Mouse (Mus musculus) forebrain, embryonic 11.5 days (tissue): ENCODE data around the gene Wdr75. TPM values are rescaled to one million over a fixed set of nuclear protein-coding genes. Genes with fewer than 3 reads are reported as not detected.

Source experiments
- ATAC-seq: fragments of 200-750 bp; cut with Nextera tagmentation; replicated peaks from 2 replicates; pipeline ENCODE4 v1.8.0; 2017; ENCODE audit warnings: moderate TSS enrichment; ENCODE audit not compliant: low FRiP score
- DNase-seq: peaks from one replicate; pipeline ENCODE4 v3.0.0-alpha.2; 2017; ENCODE audit warnings: low spot score
- H3K27ac ChIP-seq: fragments of 300-500 bp; sonication (generic); 2 replicates; pipeline ENCODE4 v1.5.1; 2014; ENCODE audit warnings: low read depth, low read length
- H3K27me3 ChIP-seq: fragments of 300-500 bp; sonication (generic); 2 replicates; pipeline ENCODE4 v1.6.1; 2014; ENCODE audit warnings: mild to moderate bottlenecking, low read length, mixed read lengths; ENCODE audit not compliant: control insufficient read depth, insufficient read depth
- H3K36me3 ChIP-seq: fragments of 300-500 bp; sonication (generic); 2 replicates; pipeline ENCODE4 v1.6.1; 2014; ENCODE audit warnings: mild to moderate bottlenecking, low read length, moderate library complexity, mixed read lengths; ENCODE audit not compliant: control insufficient read depth, insufficient read depth
- H3K4me1 ChIP-seq: fragments of 300-500 bp; sonication (generic); replicated peaks from 2 replicates; pipeline ENCODE4 v1.6.1; 2014; ENCODE audit warnings: low read length, mixed read lengths; ENCODE audit not compliant: control insufficient read depth, insufficient read depth
- H3K4me2 ChIP-seq: fragments of 300-500 bp; sonication (generic); 2 replicates; pipeline ENCODE4 v1.6.1; 2014; ENCODE audit warnings: low read depth, mild to moderate bottlenecking, low read length, moderate library complexity, mixed read lengths; ENCODE audit not compliant: severe bottlenecking
- H3K4me3 ChIP-seq: fragments of 300-500 bp; sonication (generic); 2 replicates; pipeline ENCODE4 v1.5.1; 2014; ENCODE audit warnings: low read depth, low read length
- H3K9ac ChIP-seq: fragments of 300-500 bp; sonication (generic); 2 replicates; pipeline ENCODE4 v1.6.1; 2014; ENCODE audit warnings: low read length
- H3K9me3 ChIP-seq: fragments of 300-500 bp; sonication (generic); 2 replicates; pipeline ENCODE4 v1.6.1; 2016; ENCODE audit warnings: low read length, mixed read lengths; ENCODE audit not compliant: control insufficient read depth
- WGBS: fragments of 180-500 bp; shearing (Covaris S2); extraction: QIAGEN DNeasy Blood & Tissue Kit; methylation state at CpG from one replicate; pipeline ENCODE4 v1.1.7; 2014; 5-methylcytosine and 5-hydroxymethylcytosine counted together
- polyA plus RNA-seq: library from polyadenylated mRNA; unstranded; fragments of >200 nt; fragmentation: Nextera tagmentation; extraction: Ambion mirVana; gene quantifications from 2 replicates; pipeline ENCODE4 v1.2.1, GENCODE M21; 2014

Wdr75 gene
- polyA plus RNA-seq, 1 experiment from 2014 or later: 82.3 TPM

- H3K4me1 ChIP-seq: no peaks in the 10 kb centered on the region
- H3K27me3 ChIP-seq: no peaks in the 10 kb centered on the region
- H3K36me3 ChIP-seq: no peaks in the 10 kb centered on the region
- no peak overlapping the region for H3K4me2 ChIP-seq
- H3K4me3 ChIP-seq: no peak overlapping the region
- no peak for ATAC-seq
- no peak overlapping the region for H3K27ac ChIP-seq
- H3K9me3 ChIP-seq: no peaks in the 10 kb centered on the region
- no peak overlapping the region for H3K9ac ChIP-seq
- no peak for DNase-seq
- WGBS: 65% methylated on average over 5 of the region's 5 CpGs
These were observed 27.4 kb upstream of the Wdr75 start for GRCm38 (mm10) chr1:45767533-45767932.

- ATAC-seq (no peak), DNase-seq (no peak)
- Histone ChIP-seq H3K4me1 (no peaks in the 10 kb centered on the region), H3K27ac (no peak overlapping the region), H3K36me3 (no peaks in the 10 kb centered on the region), H3K9me3 (no peaks in the 10 kb centered on the region), H3K27me3 (no peaks in the 10 kb centered on the region), H3K9ac (no peak overlapping the region), H3K4me3 (no peak overlapping the region), H3K4me2 (no peak overlapping the region)
- WGBS: over 99% methylated on average over 13 of the region's 13 CpGs
These were observed 25.6 kb upstream of the Wdr75 start for GRCm38 (mm10) chr1:45769321-45769720.

- Histone ChIP-seq H3K4me3 (no peak overlapping the region), H3K36me3 (no peaks in the 10 kb centered on the region), H3K9me3 (no peaks in the 10 kb centered on the region), H3K27ac (no peak overlapping the region), H3K4me2 (no peak overlapping the region), H3K9ac (no peak overlapping the region), H3K4me1 (no peaks in the 10 kb centered on the region), H3K27me3 (no peaks in the 10 kb centered on the region)
- no peak for DNase-seq
- ATAC-seq: no peak
- WGBS: 87% methylated on average over 2 of the region's 2 CpGs
These were observed 24.9 kb upstream of the Wdr75 start for GRCm38 (mm10) chr1:45770051-45770450.

- no peak for DNase-seq
- H3K27me3 ChIP-seq: no peaks in the 10 kb centered on the region
- no peak overlapping the region for H3K9ac ChIP-seq
- H3K4me2 ChIP-seq: no peak overlapping the region
- H3K4me1 ChIP-seq: no peaks in the 10 kb centered on the region
- 71% methylated on average over 4 of the region's 4 CpGs for WGBS
- no peak for ATAC-seq
- no peaks in the 10 kb centered on the region for H3K36me3 ChIP-seq
- no peaks in the 10 kb centered on the region for H3K9me3 ChIP-seq
- no peak overlapping the region for H3K4me3 ChIP-seq
- H3K27ac ChIP-seq: no peak overlapping the region
These were observed 14.2 kb upstream of the Wdr75 start for GRCm38 (mm10) chr1:45780606-45781288.

GRCm38 (mm10) chr1:45816889-45817288 lies 21.9 kb downstream of the Wdr75 start:
- no peak overlapping the region for H3K4me2 ChIP-seq
- H3K4me1 ChIP-seq: no peaks in the 10 kb centered on the region
- no peak overlapping the region for H3K9ac ChIP-seq
- H3K9me3 ChIP-seq: no peaks in the 10 kb centered on the region
- no peak overlapping the region for H3K27ac ChIP-seq
- ATAC-seq: peak; percentile 75; the same call in 1 of the 2 replicates
- no peaks in the 10 kb centered on the region for H3K27me3 ChIP-seq
- peaks cover 2% of the 10 kb centered on the region for H3K36me3 ChIP-seq
- DNase-seq: no peak
- no peak overlapping the region for H3K4me3 ChIP-seq
- WGBS: 21% methylated on average over 1 of the region's 1 CpGs

GRCm38 (mm10) chr1:45818564-45818963 lies 23.6 kb downstream of the Wdr75 start:
- H3K9ac ChIP-seq: no peak overlapping the region
- ATAC-seq: no peak
- no peaks in the 10 kb centered on the region for H3K9me3 ChIP-seq
- H3K4me3 ChIP-seq: no peak overlapping the region
- H3K27me3 ChIP-seq: no peaks in the 10 kb centered on the region
- H3K4me2 ChIP-seq: no peak overlapping the region
- H3K4me1 ChIP-seq: no peaks in the 10 kb centered on the region
- no peak overlapping the region for H3K27ac ChIP-seq
- no peak for DNase-seq
- H3K36me3 ChIP-seq: peaks cover 3% of the 10 kb centered on the region
- WGBS: 88% methylated on average over 9 of the region's 9 CpGs

GRCm38 (mm10) chr1:45824441-45824840 lies 29.5 kb downstream of the Wdr75 start:
- DNase-seq (no peak), ATAC-seq (no peak)
- no peak overlapping the region for H3K27ac ChIP-seq
- 84% methylated on average over 1 of the region's 1 CpGs for WGBS
- H3K4me2 ChIP-seq: no peak overlapping the region
- H3K36me3 ChIP-seq: peaks cover 3% of the 10 kb centered on the region; the same call in 1 of the 2 replicates
- no peak overlapping the region for H3K4me3 ChIP-seq
- H3K9ac ChIP-seq: no peak overlapping the region
- no peaks in the 10 kb centered on the region for H3K27me3 ChIP-seq
- H3K4me1 ChIP-seq: no peaks in the 10 kb centered on the region
- H3K9me3 ChIP-seq: no peaks in the 10 kb centered on the region

- H3K9ac ChIP-seq: no peak overlapping the region
- H3K36me3 ChIP-seq: peaks cover 3% of the 10 kb centered on the region; the same call in 1 of the 2 replicates
- no peaks in the 10 kb centered on the region for H3K9me3 ChIP-seq
- no peaks in the 10 kb centered on the region for H3K27me3 ChIP-seq
- H3K4me2 ChIP-seq: no peak overlapping the region
- ATAC-seq (peak; percentile 85), DNase-seq (peak; percentile 67)
- no peaks in the 10 kb centered on the region for H3K4me1 ChIP-seq
- no peak overlapping the region for H3K4me3 ChIP-seq
- no peak overlapping the region for H3K27ac ChIP-seq
- 65% methylated on average over 5 of the region's 5 CpGs for WGBS
These were observed 30.2 kb downstream of the Wdr75 start for GRCm38 (mm10) chr1:45825140-45825539.

- no peaks in the 10 kb centered on the region for H3K4me1 ChIP-seq
- H3K9me3 ChIP-seq: no peaks in the 10 kb centered on the region
- H3K36me3 ChIP-seq: peaks cover 3% of the 10 kb centered on the region; the same call in 1 of the 2 replicates
- H3K4me3 ChIP-seq: no peak overlapping the region
- no peak overlapping the region for H3K27ac ChIP-seq
- ATAC-seq (no peak), DNase-seq (no peak)
- no peak overlapping the region for H3K4me2 ChIP-seq
- no peaks in the 10 kb centered on the region for H3K27me3 ChIP-seq
- WGBS: 99% methylated on average over 3 of the region's 3 CpGs
- no peak overlapping the region for H3K9ac ChIP-seq
These were observed 30.7 kb downstream of the Wdr75 start for GRCm38 (mm10) chr1:45825630-45826029.
